Mouse (Mus musculus): ENCODE measurements around the gene Olfr911-ps1. TPM values are rescaled to one million over a fixed set of nuclear protein-coding genes. Genes with fewer than 3 reads are reported as not detected.

The Olfr911-ps1 gene
- not detected in 2 replicates for polyA plus RNA-seq (2012; rRNA removed)

DNA sequence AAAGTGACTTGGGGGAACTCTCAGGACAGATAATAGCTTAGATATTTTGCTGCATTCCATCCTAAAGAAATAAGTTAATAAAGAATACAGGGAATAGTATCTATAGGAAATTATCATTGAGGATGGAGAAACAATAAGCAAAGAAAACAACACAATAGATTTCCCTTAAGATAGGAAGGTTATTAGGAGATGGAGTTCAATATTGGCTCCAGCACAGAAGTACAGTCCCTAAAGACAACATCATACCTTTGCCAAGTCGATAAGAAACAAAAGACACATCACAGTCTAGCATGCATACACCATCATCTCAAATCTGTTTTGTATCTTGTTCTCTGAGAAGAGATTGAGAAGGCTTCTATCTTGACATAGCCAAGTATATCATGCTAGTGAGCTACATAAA, at the start of gene Olfr911-ps1:
Olfr911-ps1 (plus strand) TSS at position 301 of the 400 bp plus-strand sequence.

GRCm38 (mm10) chr9:38486785-38487184, 34.6 kb upstream of the Olfr911-ps1 start, which contains the start of gene Olfr906:
Gene Olfr906, plus strand, starts transcription at chr9:38487085.

DNA sequence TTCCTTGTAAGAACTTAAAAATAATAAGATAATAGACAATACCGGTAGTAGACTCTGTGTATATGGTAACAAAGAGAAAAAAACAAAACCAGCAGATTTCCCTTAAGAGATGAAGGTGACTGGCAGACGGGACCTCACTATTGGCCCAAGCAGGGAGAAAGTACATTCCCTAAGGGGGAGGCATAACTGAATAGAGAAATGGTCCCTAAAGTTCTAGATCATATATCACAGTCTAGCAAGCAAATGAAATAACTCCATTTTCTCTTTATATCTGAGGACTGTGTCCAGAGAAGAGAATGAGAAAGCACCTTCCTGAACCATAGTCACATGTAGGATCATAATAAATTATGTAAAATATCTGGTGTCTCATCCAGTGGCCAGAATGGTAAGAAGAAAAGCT, 25.9 kb upstream of the Olfr911-ps1 start, which contains the start of gene Olfr907:
Olfr907 (plus strand) TSS at position 301 of the 400 bp plus-strand sequence.

GRCm38 (mm10) chr9:38537549-38537948, 16.2 kb downstream of the Olfr911-ps1 start, which contains the start of gene Olfr910:
Gene Olfr910, plus strand, starts transcription at chr9:38537849.

Other genes starting within 250 kb of the Olfr911-ps1 start
- not detected in 2 replicates for gene Olfr896-ps1, start 230.5 kb upstream of the Olfr911-ps1 start, polyA plus RNA-seq (2012; rRNA removed)
- not detected in 2 replicates for gene Olfr25, start 192.5 kb upstream of the Olfr911-ps1 start, polyA plus RNA-seq (2012; rRNA removed)
- not detected in 2 replicates for gene Olfr898, start 173.2 kb upstream of the Olfr911-ps1 start, polyA plus RNA-seq (2012; rRNA removed)
- gene Olfr250, start 154.7 kb upstream of the Olfr911-ps1 start, polyA plus RNA-seq (2012; rRNA removed): not detected in 2 replicates
- gene Olfr251, start 144.5 kb upstream of the Olfr911-ps1 start, polyA plus RNA-seq (2012; rRNA removed): not detected in 2 replicates
- gene Olfr147, start 119.9 kb upstream of the Olfr911-ps1 start, polyA plus RNA-seq (2012; rRNA removed): not detected in 2 replicates
- gene Olfr901, start 92.1 kb upstream of the Olfr911-ps1 start, polyA plus RNA-seq (2012; rRNA removed): not detected in 2 replicates
- not detected in 2 replicates for gene Olfr902, start 73.9 kb upstream of the Olfr911-ps1 start, polyA plus RNA-seq (2012; rRNA removed)
- not detected in 2 replicates for gene Olfr904, start 58.4 kb upstream of the Olfr911-ps1 start, polyA plus RNA-seq (2012; rRNA removed)
- not detected in 2 replicates for gene Olfr905, start 50.5 kb upstream of the Olfr911-ps1 start, polyA plus RNA-seq (2012; rRNA removed)
- gene Olfr906, start 34.5 kb upstream of the Olfr911-ps1 start, polyA plus RNA-seq (2012; rRNA removed): not detected in 2 replicates
- not detected in 2 replicates for gene Olfr907, start 25.8 kb upstream of the Olfr911-ps1 start, polyA plus RNA-seq (2012; rRNA removed)
- not detected in 2 replicates for gene Olfr910, start 16.3 kb downstream of the Olfr911-ps1 start, polyA plus RNA-seq (2012; rRNA removed)
- gene Olfr912, start 58.6 kb downstream of the Olfr911-ps1 start, polyA plus RNA-seq (2012; rRNA removed): not detected in 2 replicates
- gene Olfr913, start 71.2 kb downstream of the Olfr911-ps1 start, polyA plus RNA-seq (2012; rRNA removed): not detected in 2 replicates
- gene Olfr914, start 83.5 kb downstream of the Olfr911-ps1 start, polyA plus RNA-seq (2012; rRNA removed): not detected in 2 replicates
- not detected in 2 replicates for gene Olfr916, start 138.3 kb downstream of the Olfr911-ps1 start, polyA plus RNA-seq (2012; rRNA removed)
- gene Olfr917, start 144.3 kb downstream of the Olfr911-ps1 start, polyA plus RNA-seq (2012; rRNA removed): not detected in 2 replicates
- gene Olfr918, start 153.0 kb downstream of the Olfr911-ps1 start, polyA plus RNA-seq (2012; rRNA removed): not detected in 2 replicates
- gene Olfr919, start 182.1 kb downstream of the Olfr911-ps1 start, polyA plus RNA-seq (2012; rRNA removed): not detected in 2 replicates
- gene Vwa5a, start 196.7 kb downstream of the Olfr911-ps1 start, polyA plus RNA-seq (2012; rRNA removed): 4.7 and 6.2 TPM in 2 replicates
- gene Olfr920, start 230.7 kb downstream of the Olfr911-ps1 start, polyA plus RNA-seq (2012; rRNA removed): 0.03 and 0.05 TPM in 2 replicates